Mouse (Mus musculus): ENCODE measurements around the gene Haus3. TPM values are rescaled to one million over a fixed set of nuclear protein-coding genes. Genes with fewer than 3 reads are reported as not detected.

Haus3 gene
- polyA plus RNA-seq, 1 experiment, result 6.1 TPM

DNA sequence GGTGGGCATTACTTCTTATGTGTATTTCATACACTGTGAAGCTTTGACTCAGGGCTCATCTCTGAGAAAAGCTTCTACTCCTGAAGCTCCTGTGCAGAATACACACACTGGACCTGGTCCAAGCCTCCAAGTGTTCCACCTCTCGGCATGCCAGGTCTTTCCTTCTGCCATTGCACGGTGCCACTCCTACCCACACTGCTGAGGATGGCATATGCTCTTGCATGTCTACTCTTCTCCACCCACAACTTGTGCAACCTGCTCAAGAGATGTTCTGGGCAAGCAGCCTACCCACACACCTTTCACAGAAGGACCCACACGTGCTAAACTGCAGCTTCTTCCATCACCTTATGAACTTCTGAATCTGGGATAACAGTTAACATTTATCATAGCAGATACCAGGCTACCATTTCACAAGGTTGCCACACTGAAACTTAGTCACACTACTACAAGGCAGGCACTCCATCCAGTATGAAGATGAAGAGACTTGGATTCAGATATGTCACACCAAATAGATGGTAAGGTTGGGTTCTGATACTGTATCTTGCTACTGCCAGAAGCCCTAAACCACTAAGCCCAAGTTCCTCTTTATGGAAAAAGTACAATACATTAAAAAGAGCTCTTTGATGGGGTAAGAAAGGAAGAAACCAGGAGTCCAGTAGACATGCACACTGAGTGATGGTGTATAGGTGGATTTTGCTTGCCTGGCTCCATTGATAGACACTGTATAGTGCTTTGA lies 50.0 kb downstream of the Haus3 start:
- no peak for DNase-seq (ENCODE audit: low spot score)

DNA sequence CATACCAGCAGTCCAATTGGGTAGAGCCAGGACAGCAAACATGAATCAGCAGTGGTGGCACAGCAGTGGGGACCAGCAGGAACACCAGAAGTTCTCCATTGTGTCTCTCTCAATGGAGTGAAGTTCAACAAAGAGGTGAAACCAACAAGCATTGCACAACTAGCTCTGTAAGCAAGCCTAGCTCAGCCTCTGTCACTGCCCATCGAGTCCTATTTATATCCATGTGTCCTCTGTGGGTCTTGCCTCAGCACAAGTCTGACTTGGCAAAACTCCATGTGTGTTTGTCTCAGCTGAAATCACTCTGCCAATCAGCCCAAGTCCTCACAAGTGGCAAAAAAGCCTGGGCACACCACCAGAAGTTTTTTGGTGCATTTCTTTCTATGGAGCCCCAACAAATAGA lies 63.6 kb downstream of the Haus3 start:
- no peak for DNase-seq (ENCODE audit: low spot score)

Other genes with a start within 250 kb of the Haus3 start
- gene Nelfa, start 233.1 kb downstream of the Haus3 start, polyA plus RNA-seq (2012; rRNA removed), result 22.1 and 24.4 TPM in 2 replicates
- gene Gm1673, start 186.1 kb downstream of the Haus3 start, polyA plus RNA-seq (2012; rRNA removed), result 8.4 and 8.5 TPM in 2 replicates
- gene Nat8l, start 173.5 kb downstream of the Haus3 start, polyA plus RNA-seq (2012; rRNA removed), result 1.2 and 1.5 TPM in 2 replicates
- gene Poln, start 79 bp downstream of the Haus3 start, polyA plus RNA-seq (2012; rRNA removed), result 0.19 and 0.46 TPM in 2 replicates
- gene Mxd4, start 18.2 kb upstream of the Haus3 start, polyA plus RNA-seq (2012; rRNA removed), result 78.7 and 85.4 TPM in 2 replicates
- 3.8 and 4.1 TPM in 2 replicates for gene Zfyve28, start 118.9 kb upstream of the Haus3 start, polyA plus RNA-seq (2012; rRNA removed)
- gene Cfap99, start 119.1 kb upstream of the Haus3 start, polyA plus RNA-seq (2012; rRNA removed), result 0.07 and 0.28 TPM in 2 replicates
- gene Rnf4, start 166.8 kb upstream of the Haus3 start, polyA plus RNA-seq (2012; rRNA removed), result 95.1 and 121 TPM in 2 replicates
- 17.1 and 21.2 TPM in 2 replicates for gene Fam193a, start 200.4 kb upstream of the Haus3 start, polyA plus RNA-seq (2012; rRNA removed)